Mouse (Mus musculus) CH12.LX (cell line): ENCODE measurements at regions not wholly inside any gene's neighbourhood (a gene's known extent, or its start where the extent isn't known, plus 50 kb on each side); places are given as distances from the start of the nearest gene placed in this dataset.

Experiments used
- TBP ChIP-seq: conservative IDR thresholded peaks from 2 replicates; pipeline ENCODE4 v1.6.1; 2011; ENCODE audit warnings: low read depth, low read length, improper control_type of control experiment
- ZNF384 ChIP-seq: IDR thresholded peaks from 2 replicates; pipeline ENCODE4 v1.6.1; 2012; ENCODE audit warnings: low read depth, low read length, improper control_type of control experiment, inconsistent platforms

DNA sequence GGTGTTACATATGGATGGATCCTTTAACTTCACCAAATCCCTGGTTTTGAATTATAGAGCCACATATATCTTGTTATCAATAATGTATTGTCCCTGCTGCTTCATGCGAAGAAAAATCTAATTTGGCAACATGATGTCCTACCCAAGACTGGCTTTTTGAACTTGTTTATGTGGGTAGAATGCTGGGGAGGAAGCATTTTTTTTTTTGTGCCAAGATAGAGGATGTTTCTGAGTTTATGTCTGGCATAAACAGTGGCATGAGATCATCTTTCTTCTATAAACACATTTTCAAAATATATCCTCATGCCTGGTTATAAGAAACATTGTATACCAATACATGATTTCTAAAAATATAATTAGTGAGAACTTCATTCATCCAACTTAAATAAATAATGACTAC lies 144.2 kb upstream of the Sstr4 start:
- TF ChIP-seq ZNF384 = no peak
- TF ChIP-seq TBP = no peak
